Mouse (Mus musculus) cerebellum, adult 9-10 months (tissue): ENCODE data around the gene Plekha5.

Experiments
- DNase-seq: peaks from one replicate; pipeline ENCODE4 v3.0.0; 2022

Plekha5 gene

GRCm38 (mm10) chr6:140621622-140622021, 197.8 kb downstream of the Plekha5 start:
- DNase-seq: no peak

- peak; percentile 64 for DNase-seq
Observed at GRCm38 (mm10) chr6:140622391-140623225, 198.8 kb downstream of the Plekha5 start, which contains the start of gene Aebp2. Gene Aebp2 (plus strand): TSS chr6:140622663.

- DNase-seq: peak; percentile 93
Observed at GRCm38 (mm10) chr6:140623226-140624095, 199.6 kb downstream of the Plekha5 start.

- DNase-seq: peak; percentile 59
Observed at GRCm38 (mm10) chr6:140624096-140625051, 200.5 kb downstream of the Plekha5 start.

GRCm38 (mm10) chr6:140629176-140629859, 205.5 kb downstream of the Plekha5 start:
- no peak for DNase-seq

- DNase-seq: no peak
Observed at GRCm38 (mm10) chr6:140630306-140630705, 206.5 kb downstream of the Plekha5 start.

GRCm38 (mm10) chr6:140633616-140634015, 209.8 kb downstream of the Plekha5 start:
- DNase-seq: peak; percentile 51

- no peak for DNase-seq
Observed at GRCm38 (mm10) chr6:140636290-140636689, 212.4 kb downstream of the Plekha5 start.

GRCm38 (mm10) chr6:140642010-140642409, 218.2 kb downstream of the Plekha5 start:
- DNase-seq: no peak

GRCm38 (mm10) chr6:140642655-140643054, 218.8 kb downstream of the Plekha5 start:
- no peak for DNase-seq

GRCm38 (mm10) chr6:140645931-140646330, 222.1 kb downstream of the Plekha5 start:
- no peak for DNase-seq
